Mouse (Mus musculus) stomach, embryonic 15.5 days (tissue): ENCODE measurements around the gene Atad2b. TPM values are rescaled to one million over a fixed set of nuclear protein-coding genes. Genes with fewer than 3 reads are reported as not detected.

ENCODE experiments used
- ATAC-seq: fragments of 200-750 bp; cut with Nextera tagmentation; 2 replicates; pipeline ENCODE4 v1.8.0; 2017; ENCODE audit warnings: low read depth, moderate number of reproducible peaks, moderate TSS enrichment; ENCODE audit not compliant: insufficient read depth, low FRiP score
- H3K27ac ChIP-seq: fragments of 300-500 bp; sonication (generic); 2 replicates; pipeline ENCODE4 v1.5.1; 2015; ENCODE audit warnings: mild to moderate bottlenecking, inconsistent platforms
- H3K27me3 ChIP-seq: fragments of 300-500 bp; sonication (generic); replicated peaks from 2 replicates; pipeline ENCODE4 v1.6.1; 2015; ENCODE audit warnings: inconsistent platforms
- H3K36me3 ChIP-seq: fragments of 300-500 bp; sonication (generic); 2 replicates; pipeline ENCODE4 v1.6.1; 2015; ENCODE audit warnings: inconsistent platforms
- H3K4me1 ChIP-seq: fragments of 300-500 bp; sonication (generic); 2 replicates; pipeline ENCODE4 v1.6.1; 2015; ENCODE audit warnings: inconsistent platforms
- H3K4me2 ChIP-seq: fragments of 300-500 bp; sonication (generic); 2 replicates; pipeline ENCODE4 v1.6.1; 2015; ENCODE audit warnings: mild to moderate bottlenecking, inconsistent platforms
- H3K4me3 ChIP-seq: fragments of 300-500 bp; sonication (generic); replicated peaks from 2 replicates; pipeline ENCODE4 v1.5.1; 2015; ENCODE audit warnings: inconsistent platforms
- H3K9ac ChIP-seq: fragments of 300-500 bp; sonication (generic); 2 replicates; pipeline ENCODE4 v1.6.1; 2015; ENCODE audit warnings: inconsistent platforms
- H3K9me3 ChIP-seq: fragments of 300-500 bp; sonication (generic); 2 replicates; pipeline ENCODE4 v1.6.1; 2016; ENCODE audit warnings: inconsistent platforms
- WGBS: fragments of 180-500 bp; shearing (Covaris S2); methylation state at CpG from one replicate; pipeline ENCODE4 v1.1.7; 2015; 5-methylcytosine and 5-hydroxymethylcytosine counted together
- polyA plus RNA-seq: library from polyadenylated mRNA; unstranded; fragments of >200 nt; fragmentation: Nextera tagmentation; extraction: Ambion mirVana; gene quantifications from 2 replicates; pipeline ENCODE4 v1.2.1, GENCODE M21; 2015

Gene Atad2b
- polyA plus RNA-seq, 1 experiment from 2014 or later, result 10.8 TPM

DNA sequence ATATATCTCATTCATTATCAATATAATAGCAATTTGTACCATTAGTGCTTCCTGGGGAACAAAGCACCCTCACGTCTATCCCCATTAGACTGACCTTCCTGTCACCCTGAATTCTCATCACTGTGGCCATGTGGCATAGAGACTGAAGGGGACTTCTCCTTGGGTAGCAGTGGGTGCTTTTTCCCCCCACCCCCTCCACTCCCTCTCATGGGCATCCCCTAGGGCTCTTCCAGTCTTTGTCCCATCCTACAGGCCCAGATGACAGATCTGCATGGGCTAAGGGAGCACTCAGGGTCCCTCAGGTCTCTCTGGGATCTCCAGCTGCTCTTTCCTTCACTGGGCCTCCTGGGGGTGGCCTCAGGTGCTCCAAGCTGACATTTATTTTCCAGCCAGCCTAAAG, 171.5 kb downstream of the Atad2b start:
- H3K36me3 ChIP-seq, result peaks cover 8% of the 10 kb centered on the region; the same call in 1 of the 2 replicates
- 49% methylated on average over 1 of the region's 1 CpGs for WGBS
- no peak overlapping the region for H3K4me2 ChIP-seq
- no peak overlapping the region for H3K9ac ChIP-seq
- no peaks in the 10 kb centered on the region for H3K9me3 ChIP-seq
- H3K4me3 ChIP-seq, result no peak overlapping the region
- no peaks in the 10 kb centered on the region for H3K27me3 ChIP-seq
- ATAC-seq, result no peak
- 0 out of 2 replicates have a peak, but pooled peaks cover 5% of the 10 kb centered on the region for H3K4me1 ChIP-seq
- H3K27ac ChIP-seq, result peak overlapping the region; percentile 14; the same call in 1 of the 2 replicates

Other genes with a start within 250 kb of the Atad2b start
- gene Fam228a, start 178.9 kb upstream of the Atad2b start, polyA plus RNA-seq, result 0.28 and 0.44 TPM in 2 replicates
- 1.6 and 2.0 TPM in 2 replicates for gene Pfn4, start 148.3 kb upstream of the Atad2b start, polyA plus RNA-seq
- gene Fam228b, start 148.1 kb upstream of the Atad2b start, polyA plus RNA-seq, result 3.1 and 3.5 TPM in 2 replicates
- gene Sf3b6, start 99.8 kb upstream of the Atad2b start, polyA plus RNA-seq, result 207 and 267 TPM in 2 replicates
- gene Fkbp1b, start 75.8 kb upstream of the Atad2b start, polyA plus RNA-seq, result 12.0 and 12.5 TPM in 2 replicates
- gene Wdcp, start 74.0 kb upstream of the Atad2b start, polyA plus RNA-seq, result 14.8 and 14.9 TPM in 2 replicates
- gene Mfsd2b, start 43.0 kb upstream of the Atad2b start, polyA plus RNA-seq, result 2.9 and 5.0 TPM in 2 replicates
- gene Ubxn2a, start 9.6 kb upstream of the Atad2b start, polyA plus RNA-seq, result 31.6 and 32.3 TPM in 2 replicates